Mouse (Mus musculus) small intestine, adult 2 months (tissue): Measurements from ENCODE around the gene Hal.

Experiments
- CTCF ChIP-seq: fragments of 200-500 bp; IDR thresholded peaks from 2 replicates; pipeline ENCODE4 v1.5.1; 2012; ENCODE audit warnings: low read depth, mild to moderate bottlenecking, control low read depth, inconsistent platforms, low read length, moderate library complexity, mixed read lengths; ENCODE audit not compliant: insufficient replicate concordance, insufficient read length; ENCODE audit errors: extremely low read depth
- POLR2A ChIP-seq: fragments of 200-500 bp; IDR thresholded peaks from 2 replicates; pipeline ENCODE4 v1.6.1; 2012; ENCODE audit warnings: low read depth, mild to moderate bottlenecking, control low read depth, inconsistent platforms, low read length, moderate library complexity

- TF ChIP-seq CTCF (no peak), POLR2A (no peak)
Observed at GRCm38 (mm10) chr10:93541585-93541984, 53.0 kb downstream of the Hal start.
